Mouse (Mus musculus) kidney, adult 2 months (tissue): ENCODE measurements around the gene Slc26a3.

Experiments
- CTCF ChIP-seq: fragments of 200-500 bp; conservative IDR thresholded peaks from 2 replicates; pipeline ENCODE4 v1.5.1; 2011; ENCODE audit warnings: low read depth, mild to moderate bottlenecking, control low read depth, low read length, moderate library complexity, mixed read lengths; ENCODE audit not compliant: insufficient read depth, insufficient read length
- POLR2A ChIP-seq: fragments of 200-500 bp; IDR thresholded peaks from one replicate; pipeline ENCODE4 v1.6.1; 2011; ENCODE audit warnings: low read depth, low read length, control low read depth

DNA sequence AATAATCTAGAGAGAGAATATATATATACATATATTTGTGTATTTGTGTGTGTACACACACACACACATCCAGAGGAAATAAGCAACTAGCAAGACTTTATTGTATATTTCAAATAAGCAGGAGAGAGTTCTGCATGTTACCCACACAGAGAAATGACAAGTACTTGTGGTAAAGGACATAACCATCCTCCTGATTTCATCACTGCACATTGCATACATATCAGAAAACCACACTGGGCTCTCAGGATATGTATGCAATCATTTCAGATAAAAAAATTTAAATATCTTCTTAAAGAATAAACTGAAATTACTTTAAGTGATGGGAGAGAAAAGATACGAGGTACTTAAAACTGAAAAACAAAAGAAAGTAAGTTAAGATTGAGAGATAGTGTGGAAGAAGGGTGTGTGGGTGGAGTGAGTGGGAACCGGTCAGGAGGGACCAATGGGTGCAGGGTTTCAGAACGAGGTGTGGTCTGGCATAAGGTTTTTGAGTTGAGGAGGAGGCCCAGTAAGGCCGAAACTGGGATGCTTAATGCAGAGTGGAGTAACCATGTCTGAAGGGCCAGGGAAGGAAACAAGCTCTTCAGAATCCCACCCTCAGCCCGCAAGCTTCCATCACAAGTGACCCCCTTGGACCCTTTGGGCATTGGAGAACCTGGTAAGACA, 14.0 kb downstream of the Slc26a3 start:
- TF ChIP-seq CTCF (no peak), POLR2A (no peak)
